Mouse (Mus musculus): Measurements from ENCODE around the gene Chst12.

The Chst12 gene

GRCm38 (mm10) chr5:140571673-140572072, 66.3 kb downstream of the Chst12 start:
- no peak for DNase-seq (ENCODE audit: low spot score)

- no peak for DNase-seq (ENCODE audit: low spot score)
These were observed 67.3 kb downstream of the Chst12 start for GRCm38 (mm10) chr5:140572611-140573010.

Data from T-cell, adult 2 months (primary cell).